Mouse (Mus musculus) midbrain, embryonic 15.5 days (tissue): ENCODE results near the gene Ahnak. TPM values are rescaled to one million over a fixed set of nuclear protein-coding genes. Genes with fewer than 3 reads are reported as not detected.

Source experiments
- ATAC-seq: fragments of 200-750 bp; cut with Nextera tagmentation; replicated peaks from 2 replicates; pipeline ENCODE4 v1.8.0; 2017; ENCODE audit warnings: moderate TSS enrichment
- H3K27ac ChIP-seq: fragments of 300-500 bp; sonication (generic); 2 replicates; pipeline ENCODE4 v1.5.1; 2015; ENCODE audit warnings: mild to moderate bottlenecking, inconsistent platforms
- H3K27me3 ChIP-seq: fragments of 300-500 bp; sonication (generic); replicated peaks from 2 replicates; pipeline ENCODE4 v1.6.1; 2015; ENCODE audit warnings: inconsistent platforms
- H3K36me3 ChIP-seq: fragments of 300-500 bp; sonication (generic); replicated peaks from 2 replicates; pipeline ENCODE4 v1.6.1; 2015; ENCODE audit warnings: inconsistent platforms
- H3K4me1 ChIP-seq: fragments of 300-500 bp; sonication (generic); 2 replicates; pipeline ENCODE4 v1.6.1; 2015; ENCODE audit warnings: inconsistent platforms
- H3K4me2 ChIP-seq: fragments of 300-500 bp; sonication (generic); 2 replicates; pipeline ENCODE4 v1.6.1; 2015; ENCODE audit warnings: inconsistent platforms, mild to moderate bottlenecking, moderate library complexity
- H3K4me3 ChIP-seq: fragments of 300-500 bp; sonication (generic); 2 replicates; pipeline ENCODE4 v1.5.1; 2015; ENCODE audit warnings: mild to moderate bottlenecking, inconsistent platforms
- H3K9ac ChIP-seq: fragments of 300-500 bp; sonication (generic); 2 replicates; pipeline ENCODE4 v1.6.1; 2015; ENCODE audit warnings: mild to moderate bottlenecking, inconsistent platforms
- H3K9me3 ChIP-seq: fragments of 300-500 bp; sonication (generic); 2 replicates; pipeline ENCODE4 v1.6.1; 2016; ENCODE audit warnings: inconsistent platforms
- WGBS: fragments of 180-500 bp; shearing (Covaris S2); methylation state at CpG from one replicate; pipeline ENCODE4 v1.1.7; 2015; ENCODE audit warnings: mixed read lengths; 5-methylcytosine and 5-hydroxymethylcytosine counted together
- polyA plus RNA-seq: library from polyadenylated mRNA; unstranded; fragments of >200 nt; fragmentation: Nextera tagmentation; extraction: Ambion mirVana; gene quantifications from 2 replicates; pipeline ENCODE4 v1.2.1, GENCODE M21; 2015

Gene Ahnak
- polyA plus RNA-seq, 1 experiment from 2014 or later, result 4.9 TPM

DNA sequence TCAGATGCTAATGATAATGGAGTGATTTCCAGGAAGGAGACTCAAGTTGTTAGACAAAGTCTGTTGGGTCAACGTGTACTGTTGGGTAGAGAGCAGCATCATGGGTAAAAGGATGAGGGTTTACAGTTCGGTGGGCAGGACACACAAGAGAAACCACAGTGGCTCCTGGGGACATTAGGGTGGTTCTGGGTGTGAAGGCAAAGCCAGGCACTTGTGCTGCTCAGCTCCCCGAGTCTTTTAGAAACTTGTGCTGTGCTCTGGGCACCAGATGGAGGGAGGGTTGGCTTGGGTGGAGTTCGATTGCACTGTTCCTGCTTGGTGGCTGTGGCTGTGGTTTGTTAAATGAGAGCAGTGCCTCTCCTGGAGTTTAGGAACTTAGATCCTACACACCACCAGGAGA is 114.9 kb downstream of the Ahnak start:
- Histone ChIP-seq H3K9me3 (no peaks in the 10 kb centered on the region), H3K27ac (no peak overlapping the region), H3K4me1 (no peaks in the 10 kb centered on the region), H3K4me3 (no peak overlapping the region), H3K9ac (no peak overlapping the region), H3K4me2 (no peak overlapping the region), H3K36me3 (no peaks in the 10 kb centered on the region), H3K27me3 (no peaks in the 10 kb centered on the region)
- WGBS, result 80% methylated on average over 4 of the region's 4 CpGs
- ATAC-seq, result no peak

DNA sequence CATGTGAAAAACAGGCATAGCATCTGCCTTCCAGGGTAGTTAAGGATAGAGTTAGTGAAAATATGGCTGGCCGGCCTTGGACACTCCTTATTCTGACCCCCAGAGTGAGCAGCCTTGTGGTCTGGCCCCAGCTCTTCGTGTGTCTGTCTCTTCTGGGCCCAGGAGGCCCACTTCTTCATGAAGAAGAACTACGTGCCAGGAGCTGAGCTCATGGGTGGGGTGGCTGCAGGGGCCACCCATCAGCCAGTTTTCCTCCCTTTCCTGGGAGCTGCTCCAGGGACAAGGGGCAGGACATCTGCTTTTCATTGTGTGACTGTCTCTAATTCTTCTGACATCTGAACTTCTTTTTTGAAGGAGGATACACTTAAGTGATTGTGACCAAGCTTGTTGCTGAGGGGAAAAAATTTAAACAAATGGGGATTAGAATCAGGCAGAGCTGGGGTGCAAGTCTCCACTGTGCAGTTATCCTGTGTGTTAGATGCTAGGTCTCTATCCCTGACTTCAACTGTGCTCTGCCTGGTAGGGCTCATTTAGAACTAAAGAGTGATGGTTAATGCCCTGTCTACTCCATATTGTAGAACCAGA is 116.1 kb downstream of the Ahnak start:
- H3K4me3 ChIP-seq, result no peak overlapping the region
- H3K9ac ChIP-seq, result no peak overlapping the region
- 63% methylated on average over 3 of the region's 3 CpGs for WGBS
- no peak for ATAC-seq
- H3K27me3 ChIP-seq, result no peaks in the 10 kb centered on the region
- H3K4me2 ChIP-seq, result no peak overlapping the region
- H3K9me3 ChIP-seq, result no peaks in the 10 kb centered on the region
- H3K4me1 ChIP-seq, result no peaks in the 10 kb centered on the region
- H3K36me3 ChIP-seq, result no peaks in the 10 kb centered on the region
- H3K27ac ChIP-seq, result no peak overlapping the region

DNA sequence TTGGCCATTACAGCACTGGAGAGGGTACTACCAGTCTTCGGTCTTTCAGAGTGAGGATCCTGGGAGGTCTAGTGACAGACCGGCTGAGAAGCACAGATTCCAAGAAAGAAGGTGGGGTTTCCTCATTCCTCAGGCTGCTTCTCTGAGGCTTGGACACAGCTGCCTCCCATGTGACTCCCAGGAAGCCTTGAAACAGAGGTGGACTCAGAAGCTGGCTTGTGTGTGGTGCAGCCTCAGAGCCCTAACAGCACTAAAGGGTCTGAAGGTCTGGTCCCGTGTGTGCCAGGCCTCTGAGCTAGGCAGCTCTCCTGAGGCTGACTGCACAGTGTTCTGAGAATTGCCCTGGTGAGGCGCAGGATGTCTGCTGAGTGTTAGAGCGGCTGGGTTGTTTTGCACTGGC is 117.0 kb downstream of the Ahnak start:
- H3K4me1 ChIP-seq, result no peaks in the 10 kb centered on the region
- H3K4me3 ChIP-seq, result no peak overlapping the region
- H3K9me3 ChIP-seq, result no peaks in the 10 kb centered on the region
- 67% methylated on average over 5 of the region's 5 CpGs for WGBS
- ATAC-seq, result no peak
- no peak overlapping the region for H3K4me2 ChIP-seq
- H3K27me3 ChIP-seq, result no peaks in the 10 kb centered on the region
- H3K27ac ChIP-seq, result no peak overlapping the region
- H3K36me3 ChIP-seq, result no peaks in the 10 kb centered on the region
- no peak overlapping the region for H3K9ac ChIP-seq

DNA sequence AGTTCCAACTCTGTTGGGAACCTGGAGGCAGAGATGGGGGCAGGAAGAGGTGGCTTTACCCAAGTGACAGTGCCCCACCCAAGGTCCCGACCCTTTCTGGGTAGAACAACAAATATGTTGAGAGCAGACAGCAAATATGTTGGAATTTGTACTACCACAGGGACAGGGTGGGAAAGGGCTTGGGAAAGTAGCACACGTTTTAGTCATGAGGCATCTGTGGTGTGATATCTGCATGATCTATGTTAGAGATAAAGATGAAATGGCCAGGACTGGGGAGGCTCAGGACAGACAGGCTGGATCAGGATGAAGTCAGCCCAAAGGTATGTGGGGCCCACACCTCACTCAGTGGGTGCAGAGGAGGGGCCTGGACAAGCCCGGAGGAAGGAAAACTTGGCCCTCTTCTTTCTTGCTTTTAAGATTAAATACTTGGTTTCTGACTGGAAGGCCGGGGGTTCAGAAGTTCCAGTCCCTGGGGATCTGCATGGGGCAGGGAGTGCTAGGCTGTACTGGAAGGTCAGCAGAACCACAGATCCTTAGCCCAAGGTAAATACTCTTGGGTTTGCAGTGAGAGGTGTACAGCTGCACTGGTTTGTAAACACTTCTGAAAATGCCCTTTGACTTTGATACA is 117.8 kb downstream of the Ahnak start:
- H3K27ac ChIP-seq, result no peak overlapping the region
- no peaks in the 10 kb centered on the region for H3K4me1 ChIP-seq
- H3K9ac ChIP-seq, result no peak overlapping the region
- H3K9me3 ChIP-seq, result no peaks in the 10 kb centered on the region
- no peaks in the 10 kb centered on the region for H3K27me3 ChIP-seq
- 58% methylated on average over 4 of the region's 4 CpGs for WGBS
- no peaks in the 10 kb centered on the region for H3K36me3 ChIP-seq
- no peak for ATAC-seq
- H3K4me3 ChIP-seq, result no peak overlapping the region
- H3K4me2 ChIP-seq, result no peak overlapping the region

DNA sequence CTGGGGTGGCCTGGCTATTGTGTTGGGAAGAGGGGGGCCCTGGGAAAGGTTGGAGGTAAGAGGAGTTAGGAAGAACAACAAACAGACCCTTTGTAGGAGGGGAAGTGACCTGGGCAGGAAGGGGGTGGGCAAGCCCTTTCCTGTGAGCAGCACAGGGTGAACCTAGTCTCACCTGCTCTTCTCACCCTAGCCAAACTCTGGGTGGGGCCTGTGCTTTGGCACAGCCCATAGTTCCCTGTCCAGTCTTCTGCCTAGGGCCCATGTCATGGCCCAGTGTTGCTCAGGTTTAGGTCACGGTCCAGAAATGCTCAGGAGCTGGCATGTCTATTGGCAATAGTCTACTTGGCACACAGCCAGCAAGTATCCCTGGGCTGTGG is 118.3 kb downstream of the Ahnak start:
- H3K36me3 ChIP-seq, result no peaks in the 10 kb centered on the region
- no peaks in the 10 kb centered on the region for H3K4me1 ChIP-seq
- H3K27me3 ChIP-seq, result no peaks in the 10 kb centered on the region
- 69% methylated on average over 1 of the region's 1 CpGs for WGBS
- no peak for ATAC-seq
- no peak overlapping the region for H3K4me3 ChIP-seq
- no peak overlapping the region for H3K9ac ChIP-seq
- H3K27ac ChIP-seq, result no peak overlapping the region
- H3K9me3 ChIP-seq, result no peaks in the 10 kb centered on the region
- no peak overlapping the region for H3K4me2 ChIP-seq

DNA sequence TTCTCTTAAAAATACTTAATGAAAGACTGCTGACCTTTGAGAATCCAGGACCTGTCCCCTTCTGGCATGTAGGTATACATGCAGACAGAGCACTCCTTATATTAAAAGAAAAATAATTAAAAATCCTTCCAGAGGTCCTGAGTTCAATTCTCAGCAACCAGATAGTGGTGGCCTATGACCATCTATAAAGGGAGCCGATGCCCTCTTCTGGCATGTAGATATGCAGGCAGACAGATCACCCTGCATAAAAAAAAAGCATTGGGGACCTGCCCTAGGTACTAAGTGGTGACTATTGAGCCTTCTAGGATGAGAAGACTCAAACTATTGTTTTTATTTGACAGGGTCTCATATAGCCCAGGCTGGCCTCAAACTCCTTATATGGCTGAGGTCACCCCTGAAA is 119.5 kb downstream of the Ahnak start:
- H3K27me3 ChIP-seq, result no peaks in the 10 kb centered on the region
- no peak overlapping the region for H3K27ac ChIP-seq
- no peaks in the 10 kb centered on the region for H3K36me3 ChIP-seq
- no peak for ATAC-seq
- H3K9me3 ChIP-seq, result no peaks in the 10 kb centered on the region
- no peak overlapping the region for H3K4me3 ChIP-seq
- 97% methylated on average over 1 of the region's 1 CpGs for WGBS
- H3K9ac ChIP-seq, result no peak overlapping the region
- H3K4me1 ChIP-seq, result no peaks in the 10 kb centered on the region
- no peak overlapping the region for H3K4me2 ChIP-seq

DNA sequence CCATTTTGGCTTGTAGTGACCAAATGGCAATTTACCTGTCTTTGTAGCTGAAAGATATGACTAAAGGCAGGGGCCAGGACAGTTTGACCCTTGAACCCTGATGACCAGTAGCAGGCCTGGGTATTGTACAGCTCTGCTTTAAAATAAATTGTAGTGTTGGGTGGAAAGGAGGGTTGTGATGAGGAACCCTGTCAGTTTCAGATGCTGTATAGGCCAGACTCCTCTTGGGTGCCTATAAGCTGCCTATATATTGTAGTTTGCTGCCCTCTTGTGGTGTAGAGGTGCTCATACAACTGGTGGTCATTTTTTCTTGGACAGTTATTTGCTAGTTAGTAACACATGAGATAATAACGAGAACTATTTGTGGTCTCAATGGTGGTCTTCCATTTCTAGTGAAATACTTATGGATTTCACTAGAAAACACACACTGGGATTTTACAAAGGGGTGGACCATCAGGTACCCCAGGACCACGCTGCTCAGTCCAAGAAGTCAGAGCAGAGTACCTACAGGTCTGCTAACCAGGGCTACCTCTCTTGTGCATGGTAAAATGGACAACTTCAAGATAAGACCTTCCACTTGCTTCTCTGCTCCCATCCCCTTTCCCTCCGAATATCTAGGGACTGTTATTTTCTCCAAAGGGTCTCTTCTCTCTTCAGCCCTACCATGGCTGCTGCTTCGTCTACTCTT is 121.2 kb downstream of the Ahnak start:
- Histone ChIP-seq H3K27me3 (no peaks in the 10 kb centered on the region), H3K27ac (no peak overlapping the region), H3K9ac (no peak overlapping the region), H3K36me3 (0 out of 2 replicates have a peak, but pooled peaks cover 3% of the 10 kb centered on the region), H3K9me3 (no peaks in the 10 kb centered on the region), H3K4me1 (no peaks in the 10 kb centered on the region), H3K4me3 (no peak overlapping the region), H3K4me2 (no peak overlapping the region)
- ATAC-seq, result peak; percentile 93
- 59% methylated on average over 4 of the region's 4 CpGs for WGBS

DNA sequence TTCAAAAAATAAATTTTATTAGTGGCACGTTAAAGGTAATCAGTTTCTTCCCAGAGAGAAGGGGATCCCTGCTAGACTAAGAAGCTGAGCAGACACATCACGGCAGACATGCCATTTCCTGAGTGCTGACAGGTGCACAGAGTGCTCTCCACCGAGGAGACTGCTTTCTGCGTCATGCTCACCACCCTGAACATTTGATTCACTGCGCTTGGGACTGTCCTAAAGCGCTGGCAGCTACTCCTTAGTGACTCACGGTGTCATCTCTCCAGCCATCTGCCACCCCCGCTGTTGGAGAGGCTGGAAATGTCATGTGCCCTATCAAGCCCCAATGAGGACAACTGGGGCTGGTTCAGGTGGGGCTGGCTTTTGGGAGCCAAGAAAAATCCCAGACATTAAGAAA is 123.0 kb downstream of the Ahnak start:
- no peak overlapping the region for H3K27ac ChIP-seq
- H3K27me3 ChIP-seq, result no peaks in the 10 kb centered on the region
- H3K4me3 ChIP-seq, result no peak overlapping the region
- H3K4me2 ChIP-seq, result no peak overlapping the region
- ATAC-seq, result no peak
- WGBS, result 83% methylated on average over 8 of the region's 8 CpGs
- no peak overlapping the region for H3K9ac ChIP-seq
- H3K9me3 ChIP-seq, result no peaks in the 10 kb centered on the region
- no peaks in the 10 kb centered on the region for H3K4me1 ChIP-seq
- 0 out of 2 replicates have a peak, but pooled peaks cover 3% of the 10 kb centered on the region for H3K36me3 ChIP-seq

DNA sequence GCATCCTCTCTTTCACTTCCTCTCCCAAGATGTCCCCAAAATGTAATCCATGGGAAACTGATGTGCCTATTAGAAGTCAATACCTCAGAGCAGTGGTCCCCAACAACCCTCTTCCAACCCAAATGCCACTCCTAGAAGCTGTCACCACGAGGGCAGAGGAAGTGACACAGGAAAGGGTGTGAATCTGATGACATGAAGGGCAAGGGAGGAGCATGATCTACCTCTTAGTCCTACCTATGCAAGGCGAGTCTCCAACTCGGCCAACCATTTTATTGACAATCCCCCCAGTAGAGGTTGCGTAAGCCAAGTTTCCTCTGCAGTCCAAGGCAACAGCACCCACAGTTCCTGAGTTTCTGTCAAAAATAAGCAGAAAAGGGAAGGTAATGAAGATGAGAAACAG is 127.2 kb downstream of the Ahnak start:
- no peak overlapping the region for H3K4me2 ChIP-seq
- no peaks in the 10 kb centered on the region for H3K4me1 ChIP-seq
- no peak overlapping the region for H3K27ac ChIP-seq
- 0 out of 2 replicates have a peak, but pooled peaks cover 3% of the 10 kb centered on the region for H3K36me3 ChIP-seq
- H3K9me3 ChIP-seq, result no peaks in the 10 kb centered on the region
- H3K4me3 ChIP-seq, result no peak overlapping the region
- WGBS, result 85% methylated on average over 4 of the region's 4 CpGs
- no peak overlapping the region for H3K9ac ChIP-seq
- no peaks in the 10 kb centered on the region for H3K27me3 ChIP-seq
- no peak for ATAC-seq

DNA sequence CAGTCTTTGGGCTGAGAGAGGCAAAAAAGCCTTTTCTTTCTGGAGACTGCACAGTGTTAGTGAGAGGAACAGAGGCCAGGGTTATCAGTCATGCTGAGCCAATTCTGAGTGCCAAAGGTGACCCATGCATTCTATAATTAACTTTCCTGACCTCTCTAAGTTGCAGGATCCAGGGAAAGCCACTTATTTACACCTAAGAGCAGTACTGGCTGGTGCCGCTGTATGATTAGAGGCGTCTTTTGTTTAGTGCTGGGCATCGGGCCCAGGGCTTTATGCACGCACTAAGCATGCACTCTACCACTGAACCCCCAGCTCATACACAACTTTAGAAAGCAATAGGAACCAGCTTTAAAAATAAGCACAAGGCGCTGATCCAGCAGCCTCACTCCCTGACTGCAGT is 128.2 kb downstream of the Ahnak start:
- no peak for ATAC-seq
- no peaks in the 10 kb centered on the region for H3K27me3 ChIP-seq
- H3K4me2 ChIP-seq, result no peak overlapping the region
- 77% methylated on average over 5 of the region's 5 CpGs for WGBS
- H3K4me3 ChIP-seq, result no peak overlapping the region
- H3K9me3 ChIP-seq, result no peaks in the 10 kb centered on the region
- 0 out of 2 replicates have a peak, but pooled peaks cover 3% of the 10 kb centered on the region for H3K36me3 ChIP-seq
- H3K27ac ChIP-seq, result no peak overlapping the region
- no peak overlapping the region for H3K9ac ChIP-seq
- H3K4me1 ChIP-seq, result no peaks in the 10 kb centered on the region

DNA sequence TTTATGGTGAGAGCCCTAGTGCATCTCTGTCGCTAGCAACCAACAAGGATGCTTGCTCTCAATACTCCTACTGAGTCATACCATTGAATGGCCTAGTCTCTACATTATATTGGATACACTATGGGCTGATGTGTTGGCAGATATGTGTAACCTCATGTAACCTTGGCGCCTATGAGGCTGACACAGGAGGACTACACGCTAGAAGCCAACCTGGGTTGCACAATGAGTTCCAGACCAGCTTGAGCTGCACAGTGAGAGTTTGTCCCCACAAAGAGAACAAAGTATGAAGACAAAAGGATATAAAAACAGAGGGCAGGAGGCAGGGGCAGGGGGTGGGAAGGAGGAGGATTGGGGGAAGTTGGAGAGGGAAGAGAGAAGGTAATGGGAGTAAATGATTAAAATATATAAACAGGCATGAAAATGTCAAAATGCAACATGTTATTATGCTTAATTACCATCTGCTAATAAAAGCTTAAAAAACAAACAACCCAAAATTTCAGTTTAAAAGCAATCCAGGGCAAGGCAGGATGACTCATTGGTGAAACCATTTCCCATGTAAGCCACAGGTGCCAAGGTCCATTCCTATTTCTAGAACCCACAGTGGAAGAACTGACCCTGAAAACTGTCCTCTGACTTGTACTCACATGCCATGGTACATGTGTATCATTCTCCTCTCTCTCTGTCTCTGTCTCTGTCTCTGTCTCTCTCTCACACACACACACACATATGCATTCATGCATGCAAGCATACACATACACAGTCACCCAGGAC is 130.8 kb downstream of the Ahnak start:
- Histone ChIP-seq H3K27me3 (no peaks in the 10 kb centered on the region), H3K9me3 (no peaks in the 10 kb centered on the region), H3K4me3 (no peak overlapping the region), H3K9ac (no peak overlapping the region), H3K27ac (no peak overlapping the region), H3K4me1 (no peaks in the 10 kb centered on the region), H3K36me3 (no peaks in the 10 kb centered on the region), H3K4me2 (no peak overlapping the region)
- ATAC-seq, result no peak
- 90% methylated on average over 3 of the region's 3 CpGs for WGBS

DNA sequence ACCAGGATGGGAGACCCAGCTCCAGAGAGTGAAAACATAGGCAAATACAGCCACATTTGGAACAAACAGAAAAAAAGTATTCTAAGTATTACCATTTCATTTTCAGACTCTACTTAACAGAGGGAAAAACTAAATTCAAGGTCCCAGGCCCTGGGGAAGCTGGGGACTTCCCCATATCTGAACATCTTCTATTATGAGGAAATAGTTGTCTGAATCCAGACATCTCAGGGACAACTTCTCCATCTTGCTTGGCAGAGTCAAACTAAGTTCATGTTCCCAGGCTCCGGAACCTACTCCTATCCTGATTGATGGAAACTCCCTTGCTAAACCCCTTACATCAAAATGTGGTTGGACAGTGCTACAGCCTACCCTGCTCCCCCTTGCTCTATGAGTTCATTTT is 133.3 kb downstream of the Ahnak start:
- no peaks in the 10 kb centered on the region for H3K27me3 ChIP-seq
- 100% methylated on average over 1 of the region's 1 CpGs for WGBS
- no peak overlapping the region for H3K9ac ChIP-seq
- H3K4me1 ChIP-seq, result no peaks in the 10 kb centered on the region
- no peak for ATAC-seq
- H3K4me3 ChIP-seq, result no peak overlapping the region
- no peaks in the 10 kb centered on the region for H3K36me3 ChIP-seq
- H3K27ac ChIP-seq, result no peak overlapping the region
- H3K9me3 ChIP-seq, result no peaks in the 10 kb centered on the region
- H3K4me2 ChIP-seq, result no peak overlapping the region
